Mouse (Mus musculus) liver, postnatal 0 days (tissue): Measurements from ENCODE around the gene Vim.

Experiments
- CTCF ChIP-seq: sonication (generic); IDR thresholded peaks from 2 replicates; pipeline ENCODE4 v1.5.1; 2016; ENCODE audit warnings: antibody characterized with exemption, low read depth
- EP300 ChIP-seq: IDR thresholded peaks from 2 replicates; pipeline ENCODE4 v1.6.1; 2016; ENCODE audit warnings: antibody characterized with exemption, low read depth, mild to moderate bottlenecking

- TF ChIP-seq CTCF (no peak), EP300 (no peak)
Measured at GRCm38 (mm10) chr2:13530639-13531038, 43.1 kb upstream of the Vim start.
